Comparison of ENCODE assay signal across 9 mouse cellular contexts in the genomic region with DNA sequence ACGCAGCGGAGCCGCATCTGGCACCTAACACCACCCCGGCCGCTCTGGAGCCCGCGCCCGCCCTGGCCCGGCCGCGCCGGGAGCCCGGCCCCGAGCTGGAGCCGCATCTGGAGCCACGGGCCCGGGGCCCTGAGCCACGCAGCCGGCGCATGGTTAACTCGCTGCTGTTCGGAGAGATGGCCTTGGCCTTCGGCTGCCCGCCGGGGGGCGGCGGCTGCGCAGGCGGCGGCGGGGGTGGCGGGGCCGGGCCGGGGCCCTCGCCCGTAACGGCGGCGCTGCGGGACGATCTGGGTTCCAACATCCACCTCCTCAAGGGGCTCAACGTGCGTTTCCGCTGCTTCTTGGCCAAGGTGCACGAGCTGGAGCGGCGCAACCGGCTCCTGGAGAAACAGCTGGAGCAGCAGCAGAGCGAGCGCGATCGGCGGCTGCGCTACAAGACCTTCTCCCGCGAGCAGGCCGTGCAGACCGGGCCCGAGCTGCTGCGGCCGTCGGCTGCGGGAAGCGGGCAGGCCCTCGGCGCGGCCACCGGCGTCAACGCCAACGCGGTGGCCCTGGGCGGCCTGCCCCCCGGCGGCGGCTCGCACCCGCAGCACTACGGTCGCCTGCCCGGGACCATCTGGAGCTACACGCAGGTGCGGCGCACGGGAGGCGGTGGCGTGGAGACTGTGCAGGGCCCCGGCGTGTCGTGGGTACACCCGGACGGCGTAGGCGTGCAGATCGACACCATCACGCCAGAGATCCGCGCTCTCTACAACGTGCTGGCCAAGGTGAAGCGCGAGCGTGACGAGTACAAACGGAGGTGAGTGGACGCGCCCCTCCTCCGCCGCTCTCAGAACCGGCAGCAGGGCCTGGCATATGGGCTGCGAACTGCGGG. TPM values are rescaled to one million over a fixed set of nuclear protein-coding genes. Genes with fewer than 3 reads are reported as not detected.
DNase-seq lines count a peak whose midpoint lies in the region; ATAC-seq and TF ChIP-seq lines count a peak whose summit lies in the region.
"Had no signal": no experiment of that assay in that cellular context is flagged by ENCODE, and none has a peak within 500 bp of the region (broad histone marks: within the 10 kb centered on the region; RNA-seq: fewer than 3 reads in every experiment).

No protein-coding gene starts in this region.

- H3K4me3 ChIP-seq in spleen, adult 2 months (ENCODE audit: extremely low read depth, insufficient read depth, insufficient read length): peak overlapping the region; percentile 73
- peak overlapping the region; percentile 86 for H3K4me3 ChIP-seq in heart, embryonic 11.5 days (ENCODE audit: low read depth, low read length)
- peak overlapping the region; percentile 87 for H3K4me3 ChIP-seq in lung, embryonic 16.5 days (ENCODE audit: low read length)

- TF ChIP-seq CTCF in spleen, adult 2 months (IDR thresholded peaks at IDR 0.05; ENCODE audit: extremely low read depth, insufficient read depth, insufficient read length, insufficient replicate concordance): no peak

- peak overlapping the region; percentile 62 for H3K27ac ChIP-seq in spleen, adult 2 months (ENCODE audit: insufficient read depth, low read length)
- H3K27ac ChIP-seq in heart, embryonic 11.5 days (ENCODE audit: low read depth, low read length): peak overlapping the region; percentile 85
- peak overlapping the region; percentile 88 for H3K27ac ChIP-seq in lung, embryonic 16.5 days (ENCODE audit: low read length)

- TF ChIP-seq POLR2A in spleen, adult 2 months (IDR thresholded peaks at IDR 0.05; ENCODE audit: low read depth, low read length): no peak

- peak in 1 of 2 experiments; percentile 27 for DNase-seq in spleen, adult 2 months (ENCODE audit: low read depth in 1 of 2, low spot score in 2 of 2)
- no peak for DNase-seq in spleen, postnatal 14 days (ENCODE audit: low spot score in 2 of 2)
- peak; percentile 76 to 82 for DNase-seq in cerebellum, postnatal 10 days
- DNase-seq in kidney, postnatal 25 days: peak; percentile 38 to 73
- peak; percentile 69 to 76 for DNase-seq in right cerebral cortex, postnatal 10 days (ENCODE audit: low spot score in 2 of 2)

- H3K4me1 ChIP-seq in spleen, adult 2 months (ENCODE audit: control insufficient read depth, insufficient read depth, insufficient read length): peaks cover 5% of the 10 kb centered on the region; the same call in 1 of the 2 replicates
- H3K4me1 ChIP-seq in heart, embryonic 11.5 days (ENCODE audit: control insufficient read depth, insufficient read depth, low read length): peaks cover 35% of the 10 kb centered on the region
- peaks cover 39% of the 10 kb centered on the region for H3K4me1 ChIP-seq in lung, embryonic 16.5 days (replicated peaks; ENCODE audit: control insufficient read depth, insufficient read depth, low read length)

- under 1% methylated on average over 105 of the region's 111 CpGs for WGBS in spleen, adult 2 months
- under 1% methylated on average over 110 of the region's 111 CpGs for WGBS in heart, embryonic 11.5 days (ENCODE audit: insufficient replicate concordance)
- WGBS in lung, embryonic 16.5 days: under 1% methylated on average over 92 of the region's 111 CpGs

- no peaks in the 10 kb centered on the region for H3K9me3 ChIP-seq in heart, embryonic 11.5 days (replicated peaks; ENCODE audit: control insufficient read depth, low read length)
- H3K9me3 ChIP-seq in lung, embryonic 16.5 days (ENCODE audit: control insufficient read depth, low read length): no peaks in the 10 kb centered on the region

- no peaks in the 10 kb centered on the region for H3K36me3 ChIP-seq in spleen, adult 2 months (ENCODE audit: control insufficient read depth, insufficient read depth, low read length)
- H3K36me3 ChIP-seq in heart, embryonic 11.5 days (ENCODE audit: control insufficient read depth, insufficient read depth, low read length): no peaks in the 10 kb centered on the region
- H3K36me3 ChIP-seq in lung, embryonic 16.5 days (ENCODE audit: control insufficient read depth, insufficient read depth, low read length): no peaks in the 10 kb centered on the region

- H3K27me3 ChIP-seq in spleen, adult 2 months (ENCODE audit: control insufficient read depth, insufficient read depth, low read length): 0 out of 2 replicates have a peak, but pooled peaks cover 4% of the 10 kb centered on the region
- H3K27me3 ChIP-seq in heart, embryonic 11.5 days (ENCODE audit: control insufficient read depth, insufficient read depth, low read length): peaks cover 4% of the 10 kb centered on the region; the same call in 1 of the 2 replicates
- H3K27me3 ChIP-seq in lung, embryonic 16.5 days (ENCODE audit: control insufficient read depth, insufficient read depth, low read depth, low read length): no peaks in the 10 kb centered on the region

- peak overlapping the region; percentile 91 for H3K9ac ChIP-seq in heart, embryonic 11.5 days (ENCODE audit: low read depth, low read length)
- peak overlapping the region; percentile 88 for H3K9ac ChIP-seq in lung, embryonic 16.5 days (ENCODE audit: low read length)

- peak overlapping the region; percentile 94 for H3K4me2 ChIP-seq in heart, embryonic 11.5 days
- H3K4me2 ChIP-seq in lung, embryonic 16.5 days (ENCODE audit: low read depth, low read length): peak overlapping the region; percentile 85

- ATAC-seq in heart, embryonic 11.5 days (replicated peaks; ENCODE audit: insufficient number of reproducible peaks, low FRiP score, low TSS enrichment): peak; percentile 8; the same call in 1 of the 2 replicates
- ATAC-seq in lung, embryonic 16.5 days (ENCODE audit: low read depth): peak; percentile 51
- ATAC-seq in megakaryocyte-erythroid progenitor cell, adult 5-6 weeks (replicated peaks; ENCODE audit: low FRiP score, low TSS enrichment, poor library complexity, severe bottlenecking): no peak; the same call in 1 of the 2 replicates

RNA-seq across cellular contexts. Expression of a gene that starts 27.9 kb away (rescaled TPM):
- 0.01 TPM in 1 of 2 replicates, not detected in the other for polyA plus RNA-seq in spleen, adult 2 months (2012; rRNA removed)
- not detected in 2 replicates for polyA plus RNA-seq in heart, embryonic 11.5 days (2014; fragmentation: Nextera tagmentation; extraction: Ambion mirVana)
- 0.05 TPM in 1 of 2 replicates, not detected in the other for polyA plus RNA-seq in lung, embryonic 16.5 days (2015; fragmentation: Nextera tagmentation; extraction: Ambion mirVana)
- not detected in 2 replicates for total RNA-seq in megakaryocyte-erythroid progenitor cell, adult 5-6 weeks (2014; fragmentation: Nextera tagmentation)
- not detected in 2 replicates for total RNA-seq in megakaryocyte-erythroid progenitor cell, adult 5-6 weeks (2017)
- total RNA-seq: layer of hippocampus, postnatal 36 days had no signal

RNA-seq across cellular contexts. Expression of a gene that starts 44.7 kb away (rescaled TPM):
- polyA plus RNA-seq in spleen, adult 2 months (2012; rRNA removed): 3.5 and 4.1 TPM in 2 replicates
- 2.2 and 2.7 TPM in 2 replicates for polyA plus RNA-seq in heart, embryonic 11.5 days (2014; fragmentation: Nextera tagmentation; extraction: Ambion mirVana)
- polyA plus RNA-seq in lung, embryonic 16.5 days (2015; fragmentation: Nextera tagmentation; extraction: Ambion mirVana): 2.9 and 3.7 TPM in 2 replicates
- 0.35 and 0.37 TPM in 2 replicates for total RNA-seq in megakaryocyte-erythroid progenitor cell, adult 5-6 weeks (2014; fragmentation: Nextera tagmentation)
- total RNA-seq in megakaryocyte-erythroid progenitor cell, adult 5-6 weeks (2017): 0.23 and 0.34 TPM in 2 replicates

RNA-seq across cellular contexts. Expression of a gene that starts 47.6 kb away (rescaled TPM):
- 18.9 and 21.5 TPM in 2 replicates for polyA plus RNA-seq in spleen, adult 2 months (2012; rRNA removed)
- 11.8 and 16.7 TPM in 2 replicates for polyA plus RNA-seq in heart, embryonic 11.5 days (2014; fragmentation: Nextera tagmentation; extraction: Ambion mirVana)
- 25.5 and 30.7 TPM in 2 replicates for polyA plus RNA-seq in lung, embryonic 16.5 days (2015; fragmentation: Nextera tagmentation; extraction: Ambion mirVana)
- total RNA-seq in megakaryocyte-erythroid progenitor cell, adult 5-6 weeks (2014; fragmentation: Nextera tagmentation): 8.0 and 13.2 TPM in 2 replicates
- total RNA-seq in megakaryocyte-erythroid progenitor cell, adult 5-6 weeks (2017): 9.9 and 13.3 TPM in 2 replicates

Comparison
In these comparisons a context has a peak if more than half of its experiments do, and no peak if none do; other contexts are left out.
1. DNase-seq: peak in cerebellum, postnatal 10 days (2 of 2), kidney, postnatal 25 days (2 of 2) and right cerebral cortex, postnatal 10 days (2 of 2); none in spleen, postnatal 14 days (0 of 2).
2. Peak in every context shown above with its lines, with median percentiles within 50 percentile points of each other: H3K27ac ChIP-seq and H3K4me3 ChIP-seq.